Mouse (Mus musculus): ENCODE results near the gene Gpx5.

- TF ChIP-seq TAL1 (IDR thresholded peaks at IDR 0.05; ENCODE audit: low read length) = no peak
- TF ChIP-seq GATA1 (IDR thresholded peaks at IDR 0.05; ENCODE audit: low read length) = no peak
Measured at GRCm38 (mm10) chr13:21312854-21313253, 20.3 kb upstream of the Gpx5 start.

All from erythroblast, embryonic 14.5 days (primary cell).